Mouse (Mus musculus) CH12.LX (cell line): ENCODE results near the gene Eps8. TPM values are rescaled to one million over a fixed set of nuclear protein-coding genes. Genes with fewer than 3 reads are reported as not detected.

Experiments
- DNase-seq: peaks from one replicate; pipeline ENCODE4 v3.0.0-alpha.2; 2013; ENCODE audit errors: extremely low read depth
- H3K27ac ChIP-seq: 2 replicates; pipeline ENCODE4 v1.5.1; 2012; ENCODE audit warnings: low read depth, mild to moderate bottlenecking, control low read depth, moderate library complexity; ENCODE audit not compliant: insufficient read depth
- H3K27me3 ChIP-seq: replicated peaks from 2 replicates; pipeline ENCODE3; 2012; ENCODE audit warnings: inconsistent platforms
- H3K36me3 ChIP-seq, 2 experiments: replicated peaks in 1 of 2; 2 replicates each; pipeline versions ENCODE3 to v1.6.1; 2012; ENCODE audit warnings: inconsistent platforms in 1 of 2, low read length in 1 of 2, mild to moderate bottlenecking in 1 of 2, mixed read lengths in 1 of 2, moderate library complexity in 1 of 2; ENCODE audit not compliant: control insufficient read depth in 1 of 2, insufficient read depth in 1 of 2
- H3K4me1 ChIP-seq, 2 experiments: 2 replicates each; pipeline ENCODE4 v1.6.1; 2012; ENCODE audit warnings: inconsistent platforms in 1 of 2, moderate library complexity in 1 of 2; ENCODE audit not compliant: insufficient read depth in 2 of 2, control insufficient read depth in 1 of 2
- H3K4me2 ChIP-seq: 2 replicates; pipeline ENCODE4 v1.6.1; 2012; ENCODE audit warnings: low read depth, mild to moderate bottlenecking, control low read depth; ENCODE audit not compliant: poor library complexity, insufficient read depth, severe bottlenecking
- H3K4me3 ChIP-seq, 3 experiments: fragments of 150-350 bp in 1 of 3; sonication (generic) in 1 of 3; replicated peaks in 1 of 3; 2 replicates each; pipeline versions ENCODE3 to v1.5.1; 2011 to 2012; ENCODE audit warnings: low read depth in 2 of 3, low read length in 2 of 3, mild to moderate bottlenecking in 2 of 3, moderate library complexity in 2 of 3, control low read depth in 1 of 3, improper control_type of control experiment in 1 of 3, inconsistent platforms in 1 of 3, mixed read lengths in 1 of 3; ENCODE audit not compliant: poor library complexity in 1 of 3
- H3K79me2 ChIP-seq: replicated peaks from 2 replicates; pipeline ENCODE4 v1.6.1; 2012; ENCODE audit warnings: mild to moderate bottlenecking, moderate library complexity; ENCODE audit not compliant: control insufficient read depth, poor library complexity, insufficient read depth, severe bottlenecking; ENCODE audit errors: extremely low read depth
- H3K9ac ChIP-seq: 2 replicates; pipeline ENCODE4 v1.6.1; 2012; ENCODE audit warnings: low read depth, mild to moderate bottlenecking, control low read depth, moderate library complexity; ENCODE audit not compliant: insufficient read depth
- H3K9me3 ChIP-seq: replicated peaks from 2 replicates; pipeline ENCODE3; 2012; ENCODE audit warnings: low read length, inconsistent platforms, mixed read lengths
- BHLHE40 ChIP-seq: IDR thresholded peaks from 2 replicates; pipeline ENCODE4 v1.6.1; 2011; ENCODE audit warnings: mild to moderate bottlenecking, low read depth, low read length, improper control_type of control experiment
- CHD1 ChIP-seq: IDR thresholded peaks from 2 replicates; pipeline ENCODE4 v1.6.1; 2012; ENCODE audit warnings: low read depth, low read length, improper control_type of control experiment, inconsistent platforms
- CHD2 ChIP-seq: IDR thresholded peaks from 2 replicates; pipeline ENCODE4 v1.6.1; 2011; ENCODE audit warnings: low read length, improper control_type of control experiment
- ELF1 ChIP-seq: IDR thresholded peaks from 2 replicates; pipeline ENCODE4 v1.6.1; 2014; ENCODE audit warnings: low read depth, mild to moderate bottlenecking, inconsistent platforms, low read length, improper control_type of control experiment
- EP300 ChIP-seq: IDR thresholded peaks from 2 replicates; pipeline ENCODE4 v1.6.1; 2011; ENCODE audit warnings: low read length, improper control_type of control experiment
- ETS1 ChIP-seq: conservative IDR thresholded peaks from 2 replicates; pipeline ENCODE4 v1.6.1; 2012; ENCODE audit warnings: low read depth, mild to moderate bottlenecking, inconsistent platforms, low read length, improper control_type of control experiment, moderate library complexity
- GABPA ChIP-seq: IDR thresholded peaks from 2 replicates; pipeline ENCODE4 v1.6.1; 2012; ENCODE audit warnings: low read depth, low read length, improper control_type of control experiment, inconsistent platforms; ENCODE audit not compliant: insufficient replicate concordance
- IRF4 ChIP-seq: IDR thresholded peaks from 2 replicates; pipeline ENCODE4 v1.6.1; 2014; ENCODE audit warnings: low read depth, mild to moderate bottlenecking, inconsistent platforms, low read length, improper control_type of control experiment
- JUN ChIP-seq: IDR thresholded peaks from 2 replicates; pipeline ENCODE4 v1.6.1; 2011; ENCODE audit warnings: low read depth, mild to moderate bottlenecking, low read length, improper control_type of control experiment, moderate library complexity; ENCODE audit not compliant: insufficient read depth
- JUND ChIP-seq: conservative IDR thresholded peaks from 2 replicates; pipeline ENCODE4 v1.6.1; 2011; ENCODE audit warnings: low read depth, low read length, improper control_type of control experiment
- KAT2A ChIP-seq: IDR thresholded peaks from 2 replicates; pipeline ENCODE4 v1.6.1; 2012; ENCODE audit warnings: low read length, improper control_type of control experiment, inconsistent platforms; ENCODE audit not compliant: insufficient replicate concordance
- MAFK ChIP-seq: IDR thresholded peaks from 2 replicates; pipeline ENCODE4 v1.6.1; 2011; ENCODE audit warnings: low read length, improper control_type of control experiment; ENCODE audit not compliant: insufficient replicate concordance
- MAZ ChIP-seq: IDR thresholded peaks from 2 replicates; pipeline ENCODE4 v1.6.1; 2012; ENCODE audit warnings: low read depth, mild to moderate bottlenecking, inconsistent platforms, low read length, improper control_type of control experiment, moderate library complexity
- MEF2A ChIP-seq: IDR thresholded peaks from 2 replicates; pipeline ENCODE4 v1.6.1; 2014; ENCODE audit warnings: low read depth, mild to moderate bottlenecking, inconsistent platforms, low read length, improper control_type of control experiment, borderline replicate concordance
- NRF1 ChIP-seq: IDR thresholded peaks from 2 replicates; pipeline ENCODE4 v1.6.1; 2014; ENCODE audit warnings: low read depth, mild to moderate bottlenecking, inconsistent platforms, low read length, improper control_type of control experiment, moderate library complexity
- PAX5 ChIP-seq: IDR thresholded peaks from 2 replicates; pipeline ENCODE4 v1.6.1; 2012; ENCODE audit warnings: low read length, inconsistent platforms, mixed read lengths
- POLR2A ChIP-seq: IDR thresholded peaks from 2 replicates; pipeline ENCODE4 v1.6.1; 2011; ENCODE audit warnings: low read depth, mild to moderate bottlenecking, improper control_type of control experiment, low read length
- POLR2AphosphoS2 ChIP-seq: IDR thresholded peaks from 2 replicates; pipeline ENCODE4 v1.6.1; 2011; ENCODE audit warnings: low read depth, low read length, improper control_type of control experiment
- RCOR1 ChIP-seq: conservative IDR thresholded peaks from 2 replicates; pipeline ENCODE4 v1.6.1; 2012; ENCODE audit warnings: low read depth, mild to moderate bottlenecking, inconsistent platforms, low read length, improper control_type of control experiment
- SIN3A ChIP-seq: IDR thresholded peaks from 2 replicates; pipeline ENCODE4 v1.6.1; 2012; ENCODE audit warnings: low read length, improper control_type of control experiment, inconsistent platforms
- USF1 ChIP-seq: IDR thresholded peaks from 2 replicates; pipeline ENCODE4 v1.6.1; 2014; ENCODE audit warnings: low read depth, mild to moderate bottlenecking, inconsistent platforms, low read length, improper control_type of control experiment
- ZC3H11A ChIP-seq: IDR thresholded peaks from 2 replicates; pipeline ENCODE4 v1.6.1; 2012; ENCODE audit warnings: low read depth, mild to moderate bottlenecking, inconsistent platforms, low read length, improper control_type of control experiment
- ZKSCAN1 ChIP-seq: IDR thresholded peaks from 2 replicates; pipeline ENCODE4 v1.6.1; 2012; ENCODE audit warnings: low read depth, inconsistent platforms, low read length, improper control_type of control experiment, borderline replicate concordance
- ZMIZ1 ChIP-seq: IDR thresholded peaks from 2 replicates; pipeline ENCODE4 v1.6.1; 2012; ENCODE audit warnings: low read depth, mild to moderate bottlenecking, inconsistent platforms, low read length, improper control_type of control experiment
- ZNF384 ChIP-seq: IDR thresholded peaks from 2 replicates; pipeline ENCODE4 v1.6.1; 2012; ENCODE audit warnings: low read depth, low read length, improper control_type of control experiment, inconsistent platforms
- dilution Hi-C: fragments of 300-500 bp; cut with MboI; formaldehyde crosslinking; loops from 2 replicates; pipeline ENCODE4 v1.14.3; 2020; ENCODE audit warnings: low sequenced_read_pairs; ENCODE audit not compliant: extremely low pct_unique_long_range_greater_than_20kb, extremely low pct_ligation_motif_present
- in situ Hi-C: fragments of 300-500 bp; cut with MboI; formaldehyde crosslinking; loops from 3 replicates; pipeline ENCODE4 v1.14.3; 2019; ENCODE audit warnings: low sequenced_read_pairs, low pct_ligation_motif_present, low pct_unique_long_range_greater_than_20kb, mixed read lengths
- polyA plus RNA-seq: library from polyadenylated mRNA; unstranded; fragments of >175 nt; gene quantifications from 2 replicates; pipeline ENCODE4 v1.2.1, GENCODE M21; 2012; ENCODE audit warnings: low read depth; ENCODE audit not compliant: insufficient read length
- total RNA-seq, 2 experiments: library from RNA; depleted of rRNA; stranded (reverse); fragments of 300-350 nt in 1 of 2; fragments of >200 nt in 1 of 2; gene quantifications; 2 replicates each; pipeline ENCODE4 v1.2.3; 2012 to 2014

The Eps8 gene
- total and polyA plus RNA-seq, 3 experiments: 2.2 to 7.4 (median 2.2) TPM

GRCm38 (mm10) chr6:137493211-137494135 lies 161.2 kb downstream of the Eps8 start:
- Histone ChIP-seq H3K79me2 (no peaks in the 10 kb centered on the region), H3K4me2 (no peak overlapping the region), H3K4me3 (no peak overlapping the region), H3K36me3 (peaks cover 0 to 17% of the 10 kb centered on the region in 2 experiments), H3K27me3 (no peaks in the 10 kb centered on the region), H3K27ac (no peak overlapping the region), H3K4me1 (peaks cover 11 to 75% of the 10 kb centered on the region in 2 experiments), H3K9ac (no peak overlapping the region), H3K9me3 (no peaks in the 10 kb centered on the region)
- TF ChIP-seq CHD2 (no peak), MAFK (no peak), USF1 (no peak), BHLHE40 (no peak), MAZ (no peak), ETS1 (no peak), ZC3H11A (no peak)
- dilution Hi-C loops (no loop called here), in situ Hi-C loops (no loop called here)
- no peak for DNase-seq

- dilution Hi-C loops: no loop called here
- no peaks in the 10 kb centered on the region for H3K9me3 ChIP-seq
These were observed 162.1 kb downstream of the Eps8 start for GRCm38 (mm10) chr6:137492582-137492981.

GRCm38 (mm10) chr6:137491659-137492058 lies 163.0 kb downstream of the Eps8 start:
- dilution Hi-C loops: no loop called here
- Histone ChIP-seq H3K4me3 (no peak overlapping the region), H3K27ac (no peak overlapping the region), H3K9me3 (no peaks in the 10 kb centered on the region), H3K4me1 (peaks cover 16 to 78% of the 10 kb centered on the region in 2 experiments), H3K4me2 (peak overlapping the region; percentile 4; the same call in 1 of the 2 replicates), H3K36me3 (peaks cover 0 to 16% of the 10 kb centered on the region in 2 experiments), H3K9ac (no peak overlapping the region), H3K27me3 (no peaks in the 10 kb centered on the region), H3K79me2 (no peaks in the 10 kb centered on the region)
- DNase-seq: peak; percentile 80
- in situ Hi-C loops: no loop called here
- TF ChIP-seq POLR2AphosphoS2 (no peak), MEF2A (peak; percentile 38), ZMIZ1 (no peak), NRF1 (no peak), KAT2A (0 out of 2 replicates have a peak, but pooled peaks have one; percentile 62), ELF1 (no peak), GABPA (no peak), USF1 (no peak), POLR2A (no peak), EP300 (peak; percentile 88), CHD2 (peak; percentile 95), MAZ (peak; percentile 90), PAX5 (no peak), SIN3A (peak; percentile 43; the same call in 1 of the 2 replicates), RCOR1 (peak; percentile 84), ZNF384 (no peak)

More at GRCm38 (mm10) chr6:137492582-137492981, 162.1 kb downstream of the Eps8 start:
- Histone ChIP-seq H3K9ac (no peak overlapping the region), H3K4me2 (no peak overlapping the region), H3K79me2 (no peaks in the 10 kb centered on the region), H3K36me3 (peaks cover 0 to 17% of the 10 kb centered on the region in 2 experiments), H3K4me3 (no peak overlapping the region), H3K27me3 (no peaks in the 10 kb centered on the region), H3K4me1 (peaks cover 14 to 76% of the 10 kb centered on the region in 2 experiments), H3K27ac (peak overlapping the region; percentile 8; the same call in 1 of the 2 replicates)
- TF ChIP-seq MAFK (peak; percentile 62; the same call in 1 of the 2 replicates), IRF4 (peak; percentile 90), JUN (peak; percentile 60; the same call in 1 of the 2 replicates), CHD1 (no peak), RCOR1 (no peak), KAT2A (no peak), ETS1 (peak; percentile 34; the same call in 1 of the 2 replicates), JUND (peak; percentile 73; the same call in 1 of the 2 replicates), ZKSCAN1 (no peak)
- in situ Hi-C loops: no loop called here
- no peak for DNase-seq
